Mouse (Mus musculus) heart, postnatal 4 days (tissue): ENCODE data around the gene Fcgrt. TPM values are rescaled to one million over a fixed set of nuclear protein-coding genes. Genes with fewer than 3 reads are reported as not detected.

Experiments
- DNase-seq: peaks from one replicate; pipeline ENCODE4 v3.0.0; 2021
- total RNA-seq, 2 experiments: library from RNA; stranded (reverse); gene quantifications; 2 replicates each; pipeline ENCODE4 v1.2.3; 2021

The Fcgrt gene
- total RNA-seq, 2 experiments from 2014 or later: 35.3 to 41.1 TPM

DNA sequence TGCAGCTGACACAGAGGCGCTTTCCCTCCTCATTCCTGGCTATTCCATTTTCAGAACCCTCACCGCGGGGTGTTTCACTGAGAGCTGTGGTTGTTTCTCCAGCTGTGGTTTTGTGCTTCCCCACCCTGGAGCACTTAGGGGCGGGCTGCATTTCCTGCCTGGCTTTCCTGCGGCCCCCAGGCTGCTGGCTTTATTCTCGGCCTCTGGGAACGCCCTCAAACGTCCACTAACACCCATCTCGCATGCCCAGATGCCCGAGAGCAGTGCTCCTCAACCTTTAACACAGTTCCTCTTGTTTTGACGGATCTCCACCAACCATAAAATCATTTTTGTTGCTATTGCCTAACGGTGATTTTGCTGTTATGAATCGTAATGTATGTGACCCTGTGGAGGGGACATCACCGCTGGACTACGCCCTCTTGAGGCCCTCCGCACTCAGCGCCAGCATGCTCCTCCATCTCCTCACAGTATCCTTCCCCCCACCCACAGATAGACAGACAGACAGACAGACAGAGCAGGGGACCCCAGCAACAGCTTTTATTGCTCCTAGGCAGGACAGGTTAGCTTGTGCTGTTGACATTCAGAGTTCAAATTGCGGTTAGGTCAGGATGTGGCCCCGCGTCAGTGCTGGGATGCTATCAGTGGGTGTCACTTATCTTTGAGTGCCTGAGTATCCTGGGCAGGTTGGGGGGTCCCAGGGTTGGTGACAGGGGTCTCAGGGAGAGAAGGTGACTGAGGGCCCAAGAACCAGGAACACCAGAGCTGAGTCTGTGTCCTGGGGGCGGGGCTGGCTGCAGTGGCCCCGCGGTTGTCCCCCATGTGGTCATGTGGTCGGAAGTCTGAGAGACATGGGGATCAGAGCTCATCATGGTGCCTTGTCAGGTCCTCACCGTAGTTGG lies 21.0 kb downstream of the Fcgrt start:
- peak; percentile 63 for DNase-seq

DNA sequence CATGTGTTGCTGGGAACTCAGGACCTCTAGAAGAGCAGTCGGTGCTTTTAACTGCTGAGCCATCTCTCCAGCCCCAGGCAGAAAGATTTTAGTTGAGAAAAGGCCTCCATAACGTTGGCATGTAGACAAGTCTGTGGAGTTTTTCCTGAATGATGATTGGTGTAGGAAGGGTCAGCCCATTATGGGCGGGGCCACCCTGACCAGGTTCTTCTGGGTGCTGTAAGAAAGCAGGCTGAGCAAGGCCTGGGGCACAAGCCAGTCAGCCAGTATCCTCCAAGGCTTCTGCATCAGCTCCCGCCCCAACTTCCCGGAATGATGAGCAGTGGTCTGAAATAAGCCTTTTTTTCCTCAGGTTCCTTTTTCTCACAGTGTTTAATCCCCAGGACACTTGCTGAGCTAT lies 22.6 kb downstream of the Fcgrt start:
- DNase-seq: no peak

- peak; percentile 96 for DNase-seq
Observed at GRCm38 (mm10) chr7:45079856-45080255, 23.8 kb downstream of the Fcgrt start.

- peak; percentile 88 for DNase-seq
Observed at GRCm38 (mm10) chr7:45078513-45078912, 25.1 kb downstream of the Fcgrt start.

DNA sequence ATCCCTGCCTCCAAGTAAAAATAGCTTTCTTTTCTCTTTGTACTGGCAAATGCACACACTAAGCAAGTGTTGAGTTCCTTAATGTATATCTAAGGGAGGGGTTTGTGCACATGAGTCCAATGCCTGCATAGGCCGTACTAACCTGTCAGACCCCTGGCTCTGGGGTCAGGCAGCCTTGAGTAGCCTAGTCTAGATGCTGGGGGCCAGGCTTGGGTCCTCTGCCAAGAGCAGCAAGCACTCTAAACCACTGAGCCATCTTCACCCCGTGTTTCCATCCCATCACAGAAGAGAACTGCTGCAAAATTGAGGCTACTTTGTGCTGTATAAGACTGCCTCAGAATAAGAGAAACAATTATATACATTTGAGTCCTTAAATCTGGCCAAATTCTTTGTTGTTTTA lies 25.8 kb downstream of the Fcgrt start:
- DNase-seq: no peak

DNA sequence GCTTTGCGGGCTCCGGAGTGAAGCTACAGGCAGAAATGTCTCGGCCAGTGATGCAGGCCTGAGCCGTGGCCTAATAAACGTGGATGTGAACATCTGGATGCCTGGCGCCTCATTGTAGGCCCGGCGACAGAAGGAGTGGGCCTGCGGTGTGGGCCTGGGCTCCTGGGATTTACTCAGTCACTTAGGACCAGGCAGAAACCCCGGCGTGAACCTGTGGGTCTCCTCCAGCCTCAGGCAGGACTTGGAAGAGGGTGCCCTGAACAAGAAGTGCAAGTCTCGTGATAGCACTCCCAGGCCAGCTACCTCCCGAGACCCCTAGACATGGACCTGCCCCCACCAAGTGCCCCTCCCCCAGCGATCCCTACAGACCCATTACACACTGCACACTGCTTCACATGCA lies 26.3 kb downstream of the Fcgrt start:
- no peak for DNase-seq

DNA sequence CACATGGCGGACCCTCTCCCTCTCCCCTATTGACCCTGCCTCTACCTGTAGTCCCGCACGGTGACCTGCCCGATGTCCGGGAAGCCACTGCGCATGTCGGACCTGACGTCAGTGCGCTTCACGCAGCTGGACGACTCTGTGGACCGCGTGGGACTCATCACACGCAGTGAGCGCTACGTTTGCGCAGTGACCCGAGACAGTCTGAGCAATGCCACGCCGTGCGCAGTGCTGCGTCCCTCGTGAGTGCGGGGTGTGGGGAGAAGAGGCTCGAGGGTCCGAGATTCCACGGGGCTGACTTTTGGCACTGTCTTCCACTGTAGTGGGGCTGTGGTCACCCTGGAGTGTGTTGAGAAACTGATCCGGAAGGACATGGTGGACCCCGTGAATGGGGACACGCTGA lies 27.1 kb downstream of the Fcgrt start:
- DNase-seq: no peak

DNA sequence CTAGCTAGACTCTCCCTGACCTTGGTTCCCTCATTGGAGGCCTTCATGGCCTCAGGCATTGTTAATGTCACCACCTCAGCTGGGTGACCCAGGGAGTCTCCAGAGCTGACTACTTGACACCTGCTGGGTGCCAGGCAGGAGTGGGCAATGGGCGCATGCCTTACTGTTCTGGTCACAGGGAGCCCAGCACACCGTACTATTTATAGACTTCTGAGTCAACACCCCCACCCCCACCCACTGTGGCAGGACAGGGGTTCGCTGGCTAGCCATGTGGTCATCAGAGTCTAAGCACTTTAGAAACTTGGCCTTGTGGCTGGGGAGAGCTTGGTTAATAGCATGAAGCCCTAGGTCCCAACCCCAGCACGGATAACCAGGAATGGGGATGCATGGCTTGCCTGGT lies 28.2 kb downstream of the Fcgrt start:
- peak; percentile 57 for DNase-seq

GRCm38 (mm10) chr7:45073949-45074348 lies 29.7 kb downstream of the Fcgrt start:
- DNase-seq: no peak

DNA sequence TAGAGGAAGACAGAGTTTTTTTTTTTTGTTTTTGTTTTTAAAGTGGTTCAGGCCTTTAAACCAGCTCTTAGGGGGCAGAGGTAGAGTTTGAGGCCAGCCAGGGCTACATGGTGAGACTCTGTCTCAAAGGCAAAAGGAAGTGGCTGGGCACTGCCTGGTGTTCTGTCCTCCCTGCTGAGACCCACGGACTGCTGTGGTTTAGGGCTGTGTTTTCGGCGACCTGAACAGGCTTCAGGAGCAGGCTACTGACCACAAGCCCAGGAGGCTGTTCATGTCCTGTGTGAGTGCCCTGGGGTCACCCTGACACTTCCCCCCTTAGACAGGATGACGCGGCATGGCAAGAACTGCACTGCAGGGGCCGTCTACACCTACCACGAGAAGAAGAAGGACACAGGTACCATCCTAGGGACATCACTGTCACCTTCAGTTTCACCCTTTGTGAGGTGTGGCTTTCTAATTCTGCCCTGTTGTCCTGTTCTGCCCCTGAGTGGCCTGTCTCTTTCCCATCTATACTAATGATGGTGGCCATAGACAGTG lies 30.4 kb downstream of the Fcgrt start:
- DNase-seq: no peak

- no peak for DNase-seq
Observed at GRCm38 (mm10) chr7:45072230-45072629, 31.4 kb downstream of the Fcgrt start.

DNA sequence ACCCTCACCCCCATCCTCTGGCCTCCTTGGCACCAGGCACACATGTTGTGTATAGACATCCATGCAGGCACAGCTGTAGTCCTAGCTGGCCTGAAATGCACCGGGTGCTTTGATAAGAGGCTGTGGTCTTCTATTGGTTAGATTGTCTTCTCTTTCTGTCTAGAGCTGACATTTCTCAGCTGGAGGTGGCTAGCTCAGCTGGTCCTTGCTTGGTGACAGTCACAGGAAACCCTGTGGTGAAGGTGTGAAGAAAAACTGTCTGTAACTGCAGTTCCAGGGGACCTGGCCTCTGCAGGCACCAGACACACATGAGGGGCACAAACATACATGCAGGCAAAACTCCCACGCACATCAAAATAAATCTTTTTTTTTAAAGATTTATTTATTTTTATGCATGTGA lies 34.0 kb downstream of the Fcgrt start:
- no peak for DNase-seq

DNA sequence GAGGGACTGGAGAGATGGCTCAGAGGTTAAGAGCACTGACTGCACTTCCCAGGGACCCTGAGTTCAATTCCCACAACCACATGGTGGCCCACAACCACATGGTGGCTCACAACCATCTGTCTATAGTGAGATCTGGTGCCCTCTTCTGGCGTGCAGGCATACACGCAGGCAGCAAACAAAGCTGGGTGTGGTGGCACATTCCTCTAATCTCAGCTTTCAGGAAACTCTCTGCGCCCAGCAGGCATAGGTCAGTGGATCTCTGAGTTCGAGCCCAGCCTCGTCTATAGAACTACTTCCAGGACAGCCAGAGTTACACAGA lies 35.7 kb downstream of the Fcgrt start:
- peak; percentile 66 for DNase-seq

DNA sequence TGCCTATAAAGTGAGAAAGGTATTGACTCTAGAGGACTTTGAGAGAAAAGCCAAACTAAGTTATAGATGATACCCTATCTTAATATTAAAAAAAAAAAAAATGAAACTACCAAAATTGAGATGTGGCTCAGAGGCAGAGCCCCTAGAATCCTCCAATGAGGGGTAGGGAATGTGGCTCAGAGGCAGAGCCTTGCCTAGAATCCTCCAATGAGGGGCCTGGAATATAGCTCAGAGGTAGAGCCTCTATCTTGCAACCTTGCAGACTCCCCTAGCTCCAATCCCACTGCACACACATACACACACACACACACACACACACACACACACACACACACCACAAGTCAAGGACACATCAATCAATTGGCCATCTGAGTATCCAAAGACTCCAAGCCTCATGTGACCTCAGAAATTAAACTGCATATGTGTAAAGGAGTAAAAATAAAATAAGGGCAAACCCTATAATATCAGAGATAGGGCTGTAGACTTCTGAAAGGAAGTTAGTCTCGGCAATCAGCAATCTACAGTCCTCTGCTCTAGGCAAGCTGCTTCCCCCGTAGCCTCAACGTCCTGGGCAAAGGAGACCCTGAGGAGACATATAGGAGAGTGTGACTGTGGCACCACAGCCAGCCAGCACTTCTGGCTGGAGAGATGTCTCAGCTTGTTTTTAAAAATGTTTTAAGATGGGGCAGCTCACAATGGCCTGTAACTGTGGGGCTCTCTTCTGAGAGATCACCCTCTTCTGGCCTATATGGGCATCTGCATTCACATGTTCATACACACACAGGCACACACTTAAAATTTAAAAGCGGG lies 36.3 kb downstream of the Fcgrt start:
- DNase-seq: no peak

GRCm38 (mm10) chr7:45062239-45062835 lies 41.3 kb downstream of the Fcgrt start, which contains the start of the genes Nosip and Prrg2:
TSS of gene Nosip (plus strand) at chr7:45062429.
TSS of gene Prrg2 (minus strand) at chr7:45062677.
- peak; percentile 96 for DNase-seq

DNA sequence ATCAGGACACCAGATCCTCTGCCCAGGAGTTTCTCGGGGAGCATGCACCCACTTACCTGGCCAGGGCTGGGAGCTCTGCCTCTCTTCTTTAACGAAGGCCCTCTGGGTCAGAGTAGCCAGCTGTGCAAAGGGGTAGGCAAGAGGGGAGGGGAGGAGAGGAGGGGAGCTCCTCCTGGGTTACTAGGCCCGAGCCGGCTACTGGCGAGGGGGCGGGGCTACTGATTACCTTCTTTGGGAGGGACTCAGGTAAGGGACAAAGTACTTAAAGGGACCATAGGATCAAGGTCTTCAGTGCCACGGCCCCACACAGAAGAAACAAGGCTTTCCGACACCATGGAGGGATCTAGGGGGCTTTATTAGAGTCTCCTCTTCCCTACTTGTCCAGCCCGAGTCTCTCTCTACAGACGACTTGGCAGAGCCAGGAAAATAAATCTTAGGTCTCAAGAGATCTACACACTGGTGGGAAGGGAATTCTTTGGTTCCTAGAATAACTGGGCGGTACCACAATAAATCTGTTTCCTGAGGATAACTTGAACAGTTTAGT lies 42.0 kb downstream of the Fcgrt start:
- DNase-seq: peak; percentile 37

DNA sequence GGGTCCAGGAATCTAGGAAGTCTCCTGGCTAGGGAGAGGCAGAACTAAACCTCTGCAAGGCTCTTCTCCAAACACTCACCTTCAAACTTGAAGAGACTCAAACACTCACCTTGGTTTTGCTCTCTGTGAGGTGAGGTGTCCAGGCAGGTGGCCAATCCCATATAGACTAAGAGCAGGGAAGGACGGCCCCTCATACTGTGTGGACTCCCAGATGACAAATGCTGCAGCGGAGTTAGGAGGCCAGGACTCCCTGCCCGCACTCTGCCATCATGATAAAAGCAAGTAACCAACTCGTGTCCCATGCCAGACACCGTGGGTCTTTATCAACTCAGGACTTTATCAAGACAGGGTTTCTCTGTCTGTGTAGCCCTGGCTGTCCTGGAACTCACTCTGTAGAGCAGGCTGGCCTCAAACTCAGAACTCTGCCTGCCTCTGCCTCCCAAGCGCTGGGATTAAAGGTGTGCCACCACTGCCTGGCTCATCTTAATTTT lies 43.0 kb downstream of the Fcgrt start:
- no peak for DNase-seq

DNA sequence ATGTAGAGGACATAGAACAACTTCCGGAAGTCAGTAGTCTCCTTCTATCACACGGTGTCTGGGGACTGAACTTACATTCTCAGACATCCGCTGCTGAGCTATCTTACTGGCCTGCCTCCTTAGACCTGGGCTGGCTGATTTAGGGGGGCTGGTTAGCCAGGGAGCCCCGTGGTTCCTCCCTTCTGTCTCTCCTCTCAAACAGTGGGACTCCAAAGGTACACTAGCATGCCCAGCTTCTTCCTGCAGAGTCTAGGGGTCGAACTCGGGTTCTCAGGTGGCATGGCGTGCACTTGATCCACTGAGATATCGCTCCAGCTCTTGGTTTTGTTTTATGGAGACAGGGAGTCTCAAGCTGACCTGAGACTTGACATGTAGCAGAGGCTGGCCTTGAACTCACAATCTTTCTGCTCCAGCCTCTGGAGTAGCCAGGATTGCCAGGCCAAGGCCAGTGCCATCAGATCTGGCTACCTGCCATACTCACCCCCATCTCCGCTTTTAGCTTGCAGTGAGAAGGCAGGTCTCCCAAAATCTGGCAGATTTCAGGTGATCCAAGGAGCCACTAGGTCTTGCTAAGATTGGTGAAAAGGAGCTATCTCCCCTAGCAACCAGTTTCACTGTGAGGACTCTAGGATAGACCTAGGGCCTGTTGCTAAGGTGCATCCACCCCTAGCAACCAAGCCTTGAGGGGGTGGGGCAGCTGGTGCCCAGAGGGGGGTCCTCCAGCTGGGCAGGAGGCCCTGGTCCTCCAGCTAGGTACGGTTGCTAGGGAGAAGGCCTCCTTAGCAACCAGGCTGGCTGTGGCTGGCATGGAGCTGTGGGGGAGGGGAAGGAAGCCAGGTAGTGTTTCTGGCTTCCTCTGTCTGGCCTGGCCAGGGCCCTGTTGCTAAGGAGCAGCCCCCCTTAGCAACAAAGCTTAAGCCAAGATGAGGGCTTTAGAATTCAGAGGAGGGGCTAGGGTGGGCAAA lies 44.8 kb downstream of the Fcgrt start:
- DNase-seq: no peak

DNA sequence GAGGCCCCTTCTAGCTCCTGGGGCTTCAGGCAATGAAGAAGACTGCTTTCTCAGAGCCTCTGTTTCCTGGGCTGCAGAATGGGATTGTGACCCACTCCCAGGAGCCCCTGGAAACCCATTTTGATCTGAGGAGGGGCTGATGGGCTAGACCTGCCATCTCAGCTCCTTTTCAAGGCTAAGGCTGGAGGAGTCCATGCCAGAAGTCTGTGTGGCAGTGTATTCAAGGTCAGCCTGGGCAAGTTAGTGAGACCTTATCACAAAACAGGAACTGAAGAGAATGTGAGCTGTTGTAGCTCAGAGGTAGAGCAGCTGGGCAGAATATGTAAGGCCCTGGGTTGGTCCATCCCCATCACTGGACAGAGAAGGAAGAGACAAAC lies 46.7 kb downstream of the Fcgrt start:
- DNase-seq: no peak

- DNase-seq: no peak
Observed at GRCm38 (mm10) chr7:45056329-45056971, 47.2 kb downstream of the Fcgrt start.
